Mouse (Mus musculus) myocyte (in vitro differentiated cells): ENCODE data around the gene Hlcs. TPM values are rescaled to one million over a fixed set of nuclear protein-coding genes. Genes with fewer than 3 reads are reported as not detected.
A peak's percentile ranks its signal among the peaks of the same experiment; 100 is the strongest.

ENCODE experiments used
- H3K27me3 ChIP-seq: one replicate; pipeline ENCODE4 v1.6.1; 2011; ENCODE audit not compliant: control insufficient read depth, insufficient read depth, insufficient read length
- H3K36me3 ChIP-seq: one replicate; pipeline ENCODE4 v1.6.1; 2011; ENCODE audit not compliant: control insufficient read depth, insufficient read depth
- H3K4me2 ChIP-seq: one replicate; pipeline ENCODE4 v1.6.1; 2011; ENCODE audit warnings: low read depth, control low read depth
- H3K4me3 ChIP-seq: one replicate; pipeline ENCODE4 v1.5.1; 2011; ENCODE audit warnings: mild to moderate bottlenecking, control low read depth, moderate library complexity
- H3K79me2 ChIP-seq: one replicate; pipeline ENCODE4 v1.6.1; 2011; ENCODE audit not compliant: control insufficient read depth, insufficient read depth
- H3ac ChIP-seq: one replicate; pipeline ENCODE4 v1.6.1; 2011; ENCODE audit not compliant: control insufficient read depth, insufficient read length
- CEBPB ChIP-seq: IDR thresholded peaks from 2 replicates; pipeline ENCODE4 v1.6.1; 2011; ENCODE audit warnings: mild to moderate bottlenecking, moderate library complexity; ENCODE audit not compliant: poor library complexity, insufficient read depth, severe bottlenecking
- E2F4 ChIP-seq: IDR thresholded peaks from one replicate; pipeline ENCODE4 v1.6.1; 2011; ENCODE audit warnings: mild to moderate bottlenecking, control low read depth, moderate library complexity; ENCODE audit not compliant: insufficient read depth
- MAX ChIP-seq: IDR thresholded peaks from one replicate; pipeline ENCODE4 v1.6.1; 2011; ENCODE audit warnings: low read depth, mild to moderate bottlenecking, control low read depth
- MYOD1 ChIP-seq, 3 experiments: IDR thresholded peaks; one replicate each; pipeline ENCODE4 v1.6.1; 2011; ENCODE audit warnings: control low read depth in 2 of 3, low read depth in 2 of 3, mild to moderate bottlenecking in 2 of 3, moderate library complexity in 1 of 3; ENCODE audit not compliant: insufficient read length in 2 of 3, control insufficient read depth in 1 of 3
- MYOG ChIP-seq, 3 experiments: IDR thresholded peaks; one replicate each; pipeline ENCODE4 v1.6.1; 2011; ENCODE audit warnings: control low read depth in 2 of 3, low read depth in 2 of 3, mild to moderate bottlenecking in 2 of 3; ENCODE audit not compliant: insufficient read length in 2 of 3, control insufficient read depth in 1 of 3, insufficient read depth in 1 of 3
- POLR2A ChIP-seq: IDR thresholded peaks from one replicate; pipeline ENCODE4 v1.6.1; 2011; ENCODE audit warnings: low read depth, mild to moderate bottlenecking, control low read depth, moderate library complexity; ENCODE audit not compliant: insufficient read length
- POLR2AphosphoS2 ChIP-seq: IDR thresholded peaks from one replicate; pipeline ENCODE4 v1.6.1; 2011; ENCODE audit warnings: low read depth, control low read depth; ENCODE audit not compliant: insufficient read length
- REST ChIP-seq: IDR thresholded peaks from one replicate; pipeline ENCODE4 v1.6.1; 2011; ENCODE audit warnings: mild to moderate bottlenecking, control low read depth, moderate library complexity; ENCODE audit not compliant: insufficient read depth, insufficient read length
- TCF12 ChIP-seq: IDR thresholded peaks from one replicate; pipeline ENCODE4 v1.6.1; 2011; ENCODE audit warnings: mild to moderate bottlenecking, control low read depth; ENCODE audit not compliant: poor library complexity, insufficient read depth, severe bottlenecking
- USF1 ChIP-seq: IDR thresholded peaks from one replicate; pipeline ENCODE4 v1.6.1; 2011; ENCODE audit warnings: low read depth, mild to moderate bottlenecking, control low read depth, moderate library complexity
- polyA plus RNA-seq: library from polyadenylated mRNA; unstranded; fragments of >200 nt; fragmentation: generic; extraction: Trizol; gene quantifications from one replicate; pipeline ENCODE4 v1.2.1, GENCODE M21; 2012; ENCODE audit warnings: missing spikeins

The Hlcs gene
- polyA plus RNA-seq, 1 experiment = 3.2 TPM

DNA sequence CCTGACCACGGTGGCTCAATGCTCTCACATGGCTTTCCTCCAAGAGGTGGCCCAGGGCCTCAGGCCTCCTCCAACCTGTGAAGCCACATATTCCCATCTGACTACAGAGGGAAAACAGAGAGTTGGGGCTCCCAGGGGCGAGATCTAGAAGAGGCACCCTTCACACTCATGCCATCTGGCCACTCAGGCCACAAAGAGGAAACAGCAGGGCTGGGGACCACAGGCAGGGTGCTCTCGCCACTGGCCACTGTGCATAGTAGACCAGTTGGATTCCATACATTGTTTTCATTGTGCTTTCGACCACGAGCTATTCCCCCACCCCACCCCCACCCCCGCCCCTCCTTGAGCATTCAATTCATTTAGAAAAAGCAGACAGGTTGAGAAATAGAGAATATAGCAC, 151.4 kb downstream of the Hlcs start:
- Histone ChIP-seq H3K4me2 (no peak overlapping the region), H3ac (no peak overlapping the region), H3K36me3 (no peaks in the 10 kb centered on the region), H3K79me2 (no peaks in the 10 kb centered on the region), H3K4me3 (no peak overlapping the region), H3K27me3 (no peaks in the 10 kb centered on the region)
- TF ChIP-seq CEBPB (no peak), MYOG (IDR thresholded peaks at IDR 0.05; ENCODE audit: control insufficient read depth in 1 of 3, insufficient read depth in 1 of 3, insufficient read length in 2 of 3, low read depth in 2 of 3) (peak in 1 of 3 experiments; percentile 65)

DNA sequence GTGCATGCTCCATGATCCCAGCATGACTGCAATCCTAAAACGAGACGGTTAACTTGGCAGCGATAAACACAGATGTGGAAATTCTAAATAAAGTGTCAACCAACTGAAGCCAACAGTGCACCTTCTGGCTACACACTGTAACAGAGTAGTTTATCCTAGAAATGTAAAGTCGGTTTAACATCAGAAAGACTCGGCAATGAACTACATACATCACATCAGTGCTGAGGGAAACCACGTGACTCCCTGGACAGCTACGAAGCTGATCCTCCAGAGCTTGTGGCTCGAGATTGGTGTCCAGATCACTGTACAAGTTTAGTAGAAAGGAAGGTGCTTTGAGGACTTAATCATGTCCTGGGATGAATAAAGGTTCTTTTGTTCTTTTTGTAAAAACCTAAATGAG, 155.6 kb downstream of the Hlcs start:
- no peaks in the 10 kb centered on the region for H3K27me3 ChIP-seq
- H3K4me3 ChIP-seq = no peak overlapping the region
- no peak overlapping the region for H3ac ChIP-seq
- H3K36me3 ChIP-seq = no peaks in the 10 kb centered on the region
- H3K4me2 ChIP-seq = no peak overlapping the region
- TF ChIP-seq REST (no peak), MYOG (IDR thresholded peaks at IDR 0.05; ENCODE audit: control insufficient read depth in 1 of 3, insufficient read depth in 1 of 3, insufficient read length in 2 of 3, low read depth in 2 of 3) (no peak), USF1 (no peak), MAX (no peak), E2F4 (no peak)
- H3K79me2 ChIP-seq = no peaks in the 10 kb centered on the region

DNA sequence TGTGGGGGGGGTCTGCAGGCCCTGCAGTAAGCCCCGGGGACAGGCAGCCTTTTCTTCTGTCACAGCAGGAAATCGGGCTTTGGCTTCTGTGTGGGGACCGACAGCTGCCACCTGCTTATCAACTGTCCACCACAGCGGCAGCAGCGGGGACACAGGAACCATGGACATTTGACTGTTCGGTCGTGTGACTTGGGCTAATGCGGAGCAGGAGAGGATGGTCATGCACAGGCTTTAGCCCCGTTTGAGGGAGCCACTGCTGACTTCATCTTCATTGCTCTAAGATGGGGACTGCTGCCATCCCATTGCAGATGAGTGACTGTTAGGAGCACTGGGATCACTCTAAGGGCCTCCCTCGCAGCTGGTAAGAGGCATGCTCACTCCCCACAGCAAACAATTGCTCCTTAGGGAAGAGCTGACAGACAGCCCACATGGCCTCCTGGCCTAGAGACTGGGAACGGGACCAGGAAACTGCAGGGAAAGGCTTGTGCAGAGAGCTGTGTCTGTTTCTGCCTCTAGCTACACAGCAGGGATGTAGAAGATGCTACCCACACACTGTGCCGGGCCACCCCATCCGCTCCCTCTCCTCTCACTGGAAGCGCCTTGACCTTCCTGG, 158.2 kb downstream of the Hlcs start:
- Histone ChIP-seq H3K79me2 (no peaks in the 10 kb centered on the region), H3K4me3 (no peak overlapping the region), H3ac (no peak overlapping the region), H3K4me2 (no peak overlapping the region), H3K36me3 (no peaks in the 10 kb centered on the region), H3K27me3 (no peaks in the 10 kb centered on the region)
- no peak for TF ChIP-seq USF1
- no peak for TF ChIP-seq CEBPB
- TF ChIP-seq TCF12 = no peak
- peak in 1 of 3 experiments; percentile 60 for TF ChIP-seq MYOG (IDR thresholded peaks at IDR 0.05; ENCODE audit: control insufficient read depth in 1 of 3, insufficient read depth in 1 of 3, insufficient read length in 2 of 3, low read depth in 2 of 3)
- peak in 2 of 3 experiments; percentile 20 to 64 for TF ChIP-seq MYOD1 (IDR thresholded peaks at IDR 0.05; ENCODE audit: control insufficient read depth in 1 of 3, insufficient read length in 2 of 3, low read depth in 2 of 3)
- no peak for TF ChIP-seq MAX

DNA sequence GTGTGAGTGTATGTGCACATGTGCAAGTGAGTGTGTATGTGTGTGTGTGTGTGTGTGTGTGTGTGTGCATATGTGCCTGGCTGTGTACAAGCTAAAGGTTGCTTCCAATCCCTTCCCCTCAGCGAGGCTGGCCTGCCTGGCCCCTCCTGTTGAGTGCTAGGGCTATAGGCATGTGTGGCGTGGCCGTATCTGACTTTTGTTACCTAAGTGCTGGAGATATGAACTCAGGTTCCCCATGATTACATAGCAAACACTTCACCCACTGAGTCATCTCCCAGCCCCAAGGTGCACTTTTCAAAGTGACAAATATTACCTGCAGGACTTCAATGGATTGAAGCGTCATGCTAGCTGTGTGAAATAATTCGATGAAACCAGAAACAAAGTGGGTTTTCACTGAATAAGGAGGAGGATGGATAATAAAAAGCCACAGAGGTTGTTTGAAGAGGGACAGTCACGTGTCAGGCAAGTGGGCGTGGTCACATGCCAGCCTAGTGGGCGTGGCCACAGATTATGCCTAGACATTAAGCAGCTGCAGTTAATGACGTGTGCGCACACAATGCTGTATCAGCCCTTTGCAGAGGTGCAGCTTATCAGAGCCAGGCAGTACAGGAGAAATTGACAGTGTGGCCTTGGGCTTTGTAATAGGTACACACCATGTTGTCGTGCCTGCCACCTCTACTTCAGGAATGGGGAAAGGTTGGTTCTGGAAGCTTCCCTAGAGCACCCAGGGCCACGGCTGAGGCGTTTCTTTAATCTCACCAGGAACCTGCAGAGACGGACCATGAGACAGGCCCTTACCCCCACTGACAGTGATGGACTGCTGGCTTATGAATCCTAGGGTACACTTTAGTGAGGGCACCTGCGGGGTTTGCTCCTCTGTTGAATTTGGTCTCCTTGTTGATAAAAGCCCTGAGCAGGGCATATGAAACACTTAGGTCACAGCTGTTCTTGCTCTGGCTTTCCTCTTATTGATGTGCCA, 163.0 kb downstream of the Hlcs start:
- Histone ChIP-seq H3K4me3 (no peak overlapping the region), H3K4me2 (no peak overlapping the region), H3K79me2 (no peaks in the 10 kb centered on the region), H3K36me3 (no peaks in the 10 kb centered on the region), H3K27me3 (no peaks in the 10 kb centered on the region), H3ac (no peak overlapping the region)
- TF ChIP-seq USF1 (peak; percentile 22), POLR2A (no peak)

DNA sequence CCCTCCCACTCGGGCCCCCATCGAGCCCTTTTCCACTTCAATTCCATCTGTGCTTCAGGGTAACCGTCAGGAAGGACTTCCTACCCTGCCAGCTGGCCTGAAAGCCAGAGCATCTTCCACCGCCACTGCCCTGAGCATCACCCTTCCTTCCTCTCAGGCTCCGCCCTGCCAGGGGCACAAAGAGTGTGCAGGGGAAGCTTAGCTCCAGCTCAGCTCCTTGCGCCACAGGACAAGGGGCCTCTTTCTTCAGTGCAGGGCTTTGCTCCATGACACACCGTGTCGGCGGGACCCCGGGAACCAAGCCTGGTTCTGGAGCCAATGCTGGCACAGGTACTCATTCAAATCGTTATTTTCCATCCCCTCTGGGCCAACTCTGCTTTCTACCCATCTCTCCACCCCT, 165.2 kb downstream of the Hlcs start:
- no peak overlapping the region for H3K4me2 ChIP-seq

DNA sequence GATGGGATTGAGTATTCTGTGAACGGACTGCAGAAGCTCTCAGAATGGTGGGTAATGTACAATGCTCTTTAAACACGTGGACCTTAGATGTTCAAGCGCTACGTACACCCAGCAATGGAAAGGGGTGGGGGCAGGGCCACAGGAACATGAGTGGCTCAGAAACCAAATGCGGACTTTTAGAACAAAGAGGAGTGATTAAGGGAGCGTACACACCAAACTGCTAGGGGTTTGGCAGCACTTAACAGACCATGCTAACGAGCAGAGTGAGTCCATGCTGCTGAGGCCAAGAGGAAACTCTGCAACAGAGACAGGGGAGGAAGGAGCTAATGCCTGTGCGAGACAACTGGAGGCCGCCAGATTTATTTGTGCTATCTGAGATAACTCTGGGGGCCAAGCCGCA, 170.0 kb downstream of the Hlcs start:
- Histone ChIP-seq H3K27me3 (peaks cover 4% of the 10 kb centered on the region), H3K4me2 (no peak overlapping the region), H3ac (no peak overlapping the region), H3K79me2 (no peaks in the 10 kb centered on the region), H3K36me3 (no peaks in the 10 kb centered on the region), H3K4me3 (no peak overlapping the region)
- TF ChIP-seq E2F4 (no peak), POLR2AphosphoS2 (no peak), MYOG (IDR thresholded peaks at IDR 0.05; ENCODE audit: control insufficient read depth in 1 of 3, insufficient read depth in 1 of 3, insufficient read length in 2 of 3, low read depth in 2 of 3) (no peak)

More for the DNA sequence above, 165.2 kb downstream of the Hlcs start:
- TF ChIP-seq MYOG (IDR thresholded peaks at IDR 0.05; ENCODE audit: control insufficient read depth in 1 of 3, insufficient read depth in 1 of 3, insufficient read length in 2 of 3, low read depth in 2 of 3) (no peak), TCF12 (no peak)
- no peak overlapping the region for H3ac ChIP-seq
- no peaks in the 10 kb centered on the region for H3K36me3 ChIP-seq
- no peaks in the 10 kb centered on the region for H3K79me2 ChIP-seq
- H3K4me3 ChIP-seq = no peak overlapping the region
- H3K27me3 ChIP-seq = no peaks in the 10 kb centered on the region
